Mouse (Mus musculus): ENCODE measurements around the gene Gamt. TPM values are rescaled to one million over a fixed set of nuclear protein-coding genes. Genes with fewer than 3 reads are reported as not detected.

Gene Gamt
- polyA plus RNA-seq, 1 experiment from 2014 or later = 19.0 TPM

DNA sequence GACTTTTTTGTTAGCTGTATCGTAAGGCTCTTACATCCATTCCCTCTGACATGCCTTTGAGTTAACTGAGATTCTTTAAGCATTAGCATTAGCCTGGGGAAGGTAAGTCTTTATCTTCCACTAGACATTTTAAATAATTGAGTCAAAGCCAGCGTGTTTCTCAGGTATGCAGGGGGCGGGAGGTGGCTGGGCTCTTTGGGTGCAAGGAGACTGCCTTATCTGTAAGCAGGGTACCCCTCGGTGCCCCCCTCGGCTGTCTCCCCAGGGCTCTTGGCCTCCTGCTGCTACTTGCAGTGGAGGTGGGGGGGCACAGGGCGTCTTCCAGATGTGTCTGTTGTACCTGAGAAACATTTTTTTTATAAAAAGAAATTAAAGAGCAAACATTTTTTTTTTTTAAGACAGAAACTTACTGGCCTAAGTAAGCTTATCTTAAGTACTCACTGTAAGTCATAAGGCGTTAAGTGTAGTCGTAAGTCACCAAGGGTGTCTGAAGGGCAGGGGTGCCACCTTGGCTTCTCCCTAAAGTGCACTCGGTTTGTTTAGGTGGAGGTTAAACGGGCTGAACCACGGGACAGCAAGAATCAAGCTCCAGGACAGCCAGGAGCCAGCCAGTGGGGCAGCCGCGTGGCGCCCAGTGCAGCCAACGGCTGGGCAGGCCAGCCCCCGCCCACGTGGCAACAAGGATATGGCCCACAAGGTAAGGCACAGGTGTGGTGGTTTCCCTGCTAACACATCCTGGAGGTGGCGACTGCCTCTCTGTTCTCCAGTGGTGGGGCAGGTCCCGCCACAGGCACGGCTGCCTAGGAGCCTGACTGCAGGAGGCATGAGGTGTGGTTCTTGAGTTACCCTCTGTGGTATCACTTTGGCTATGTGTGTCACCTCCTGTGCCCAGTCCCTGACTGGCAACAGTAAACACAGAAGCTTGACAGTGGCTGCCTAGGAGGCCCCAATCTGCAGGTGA, 21.9 kb upstream of the Gamt start:
- no peaks in the 10 kb centered on the region for H3K27me3 ChIP-seq
- 90% methylated on average over 20 of the region's 20 CpGs for WGBS
- H3K4me2 ChIP-seq = no peak overlapping the region
- H3K9me3 ChIP-seq = no peaks in the 10 kb centered on the region
- H3K36me3 ChIP-seq (replicated peaks) = peaks cover 98% of the 10 kb centered on the region
- peaks cover 4% of the 10 kb centered on the region; the same call in 1 of the 2 replicates for H3K4me1 ChIP-seq
- ATAC-seq (ENCODE audit: low FRiP score) = no peak
- peak overlapping the region; percentile 36; the same call in 1 of the 2 replicates for H3K9ac ChIP-seq
- no peak overlapping the region for H3K4me3 ChIP-seq (replicated peaks)
- H3K27ac ChIP-seq = no peak overlapping the region

DNA sequence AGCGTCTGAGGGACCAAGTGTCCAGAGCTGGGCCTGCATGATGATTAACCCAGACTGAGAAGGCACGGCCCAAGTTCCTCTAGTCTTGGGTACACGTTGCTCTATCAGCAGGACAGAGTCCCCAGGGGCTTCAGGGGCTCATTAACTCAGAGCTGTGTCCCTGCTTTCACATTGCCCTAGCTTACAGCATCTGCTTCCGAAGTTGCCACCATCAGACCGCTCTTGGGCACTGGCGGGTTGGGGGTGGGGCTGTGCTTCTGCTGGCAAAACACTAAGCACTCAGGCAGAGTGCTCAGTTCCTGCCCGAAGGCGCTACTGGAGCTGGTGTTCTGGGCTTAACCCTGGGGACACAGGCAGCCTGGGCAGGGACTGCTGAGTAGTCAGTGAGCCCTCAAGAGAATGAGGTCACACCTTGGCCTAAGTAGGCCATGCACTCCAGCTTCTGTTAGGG, 21.1 kb upstream of the Gamt start:
- 86% methylated on average over 8 of the region's 8 CpGs for WGBS
- no peak overlapping the region for H3K27ac ChIP-seq
- H3K27me3 ChIP-seq = no peaks in the 10 kb centered on the region
- no peak overlapping the region for H3K4me2 ChIP-seq
- H3K4me3 ChIP-seq (replicated peaks) = no peak overlapping the region
- peaks cover 4% of the 10 kb centered on the region; the same call in 1 of the 2 replicates for H3K4me1 ChIP-seq
- no peak for ATAC-seq (ENCODE audit: low FRiP score)
- peaks cover 98% of the 10 kb centered on the region for H3K36me3 ChIP-seq (replicated peaks)
- H3K9me3 ChIP-seq = no peaks in the 10 kb centered on the region
- peak overlapping the region; percentile 36; the same call in 1 of the 2 replicates for H3K9ac ChIP-seq

- no peak overlapping the region for H3K27ac ChIP-seq
- no peak overlapping the region for H3K4me2 ChIP-seq
- H3K36me3 ChIP-seq (replicated peaks) = peaks cover 98% of the 10 kb centered on the region
- no peak for ATAC-seq (ENCODE audit: low FRiP score)
- no peak overlapping the region for H3K4me3 ChIP-seq (replicated peaks)
- H3K9ac ChIP-seq = no peak overlapping the region
- H3K27me3 ChIP-seq = no peaks in the 10 kb centered on the region
- H3K4me1 ChIP-seq = peaks cover 4% of the 10 kb centered on the region; the same call in 1 of the 2 replicates
- WGBS = 89% methylated on average over 7 of the region's 7 CpGs
- no peaks in the 10 kb centered on the region for H3K9me3 ChIP-seq
Measured at GRCm38 (mm10) chr10:80281304-80281703, 20.5 kb upstream of the Gamt start.

DNA sequence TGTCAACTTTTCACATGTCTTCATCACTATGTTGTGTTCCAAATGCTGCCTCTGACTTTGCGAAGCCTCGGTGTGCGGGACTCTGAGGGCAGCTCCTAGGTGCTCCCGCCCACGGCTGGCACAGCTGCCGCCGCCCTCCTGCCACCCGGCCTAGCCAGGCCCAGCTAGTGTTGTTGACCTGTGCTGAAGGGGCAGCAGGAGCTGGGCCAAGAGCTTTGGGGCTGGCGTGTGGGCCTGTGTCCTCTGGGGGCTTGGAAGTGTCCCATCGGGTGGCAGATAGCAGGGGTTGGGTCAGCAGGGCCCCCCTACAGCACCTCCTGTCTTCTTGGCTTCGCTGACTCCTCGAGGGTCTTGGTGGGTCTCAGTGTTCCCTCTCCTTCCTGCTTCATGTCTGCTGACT, 18.5 kb upstream of the Gamt start:
- no peak for ATAC-seq (ENCODE audit: low FRiP score)
- Histone ChIP-seq H3K4me3 (replicated peaks) (no peak overlapping the region), H3K27ac (no peak overlapping the region), H3K9me3 (no peaks in the 10 kb centered on the region), H3K4me1 (peaks cover 4% of the 10 kb centered on the region; the same call in 1 of the 2 replicates), H3K9ac (no peak overlapping the region), H3K27me3 (no peaks in the 10 kb centered on the region), H3K4me2 (no peak overlapping the region), H3K36me3 (replicated peaks) (peaks cover 97% of the 10 kb centered on the region)
- 97% methylated on average over 12 of the region's 12 CpGs for WGBS

- Histone ChIP-seq H3K9ac (no peak overlapping the region), H3K4me3 (replicated peaks) (no peak overlapping the region), H3K4me2 (no peak overlapping the region), H3K9me3 (no peaks in the 10 kb centered on the region), H3K4me1 (peaks cover 4% of the 10 kb centered on the region; the same call in 1 of the 2 replicates), H3K36me3 (replicated peaks) (peaks cover 96% of the 10 kb centered on the region), H3K27ac (no peak overlapping the region), H3K27me3 (no peaks in the 10 kb centered on the region)
- ATAC-seq (ENCODE audit: low FRiP score) = no peak
- 96% methylated on average over 9 of the region's 9 CpGs for WGBS
Measured at GRCm38 (mm10) chr10:80278390-80278789, 17.6 kb upstream of the Gamt start.

DNA sequence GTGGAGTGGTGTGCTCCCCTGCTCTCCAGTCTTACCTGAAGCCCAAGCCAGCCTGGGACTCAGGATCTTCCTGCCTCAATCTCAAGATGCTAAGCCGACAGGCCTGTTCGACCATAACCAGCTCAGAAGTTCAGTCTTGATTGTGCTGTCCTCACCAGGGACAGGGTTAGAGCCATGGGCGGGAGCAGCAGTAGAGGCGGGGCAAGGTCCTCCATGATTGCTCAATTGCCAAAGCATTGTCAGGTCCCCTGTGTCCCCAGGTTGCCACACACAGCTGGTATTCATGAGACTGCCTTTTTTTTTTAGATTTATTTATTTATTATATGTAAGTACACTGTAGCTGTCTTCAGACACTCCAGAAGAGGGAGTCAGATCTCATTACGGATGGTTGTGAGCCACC, 15.4 kb upstream of the Gamt start:
- Histone ChIP-seq H3K4me2 (no peak overlapping the region), H3K4me1 (no peaks in the 10 kb centered on the region; the same call in 1 of the 2 replicates), H3K9ac (no peak overlapping the region), H3K4me3 (replicated peaks) (no peak overlapping the region), H3K27ac (no peak overlapping the region), H3K36me3 (replicated peaks) (peaks cover 80% of the 10 kb centered on the region), H3K27me3 (no peaks in the 10 kb centered on the region), H3K9me3 (no peaks in the 10 kb centered on the region)
- no peak for ATAC-seq (ENCODE audit: low FRiP score)
- 88% methylated on average over 5 of the region's 5 CpGs for WGBS

DNA sequence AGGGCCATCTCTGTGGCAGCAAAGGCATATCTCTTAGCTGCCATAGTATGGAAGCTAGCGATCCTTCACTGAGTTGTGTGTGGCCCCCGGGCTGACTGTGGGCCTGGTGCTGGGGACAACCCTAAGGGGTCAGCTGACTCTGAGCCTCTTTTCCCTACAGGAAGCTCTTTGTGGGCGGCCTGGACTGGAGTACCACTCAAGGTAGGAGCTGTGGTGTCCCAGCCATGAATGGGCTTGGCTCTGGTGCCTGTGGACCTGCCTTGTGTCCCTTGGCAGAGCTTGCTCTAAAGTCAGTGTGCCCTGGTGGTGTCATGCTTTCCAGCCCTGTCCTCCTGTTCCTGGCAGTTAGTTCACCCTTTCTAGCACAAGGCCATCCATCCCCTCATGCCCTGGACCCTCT, 13.0 kb upstream of the Gamt start:
- WGBS = 94% methylated on average over 3 of the region's 3 CpGs

DNA sequence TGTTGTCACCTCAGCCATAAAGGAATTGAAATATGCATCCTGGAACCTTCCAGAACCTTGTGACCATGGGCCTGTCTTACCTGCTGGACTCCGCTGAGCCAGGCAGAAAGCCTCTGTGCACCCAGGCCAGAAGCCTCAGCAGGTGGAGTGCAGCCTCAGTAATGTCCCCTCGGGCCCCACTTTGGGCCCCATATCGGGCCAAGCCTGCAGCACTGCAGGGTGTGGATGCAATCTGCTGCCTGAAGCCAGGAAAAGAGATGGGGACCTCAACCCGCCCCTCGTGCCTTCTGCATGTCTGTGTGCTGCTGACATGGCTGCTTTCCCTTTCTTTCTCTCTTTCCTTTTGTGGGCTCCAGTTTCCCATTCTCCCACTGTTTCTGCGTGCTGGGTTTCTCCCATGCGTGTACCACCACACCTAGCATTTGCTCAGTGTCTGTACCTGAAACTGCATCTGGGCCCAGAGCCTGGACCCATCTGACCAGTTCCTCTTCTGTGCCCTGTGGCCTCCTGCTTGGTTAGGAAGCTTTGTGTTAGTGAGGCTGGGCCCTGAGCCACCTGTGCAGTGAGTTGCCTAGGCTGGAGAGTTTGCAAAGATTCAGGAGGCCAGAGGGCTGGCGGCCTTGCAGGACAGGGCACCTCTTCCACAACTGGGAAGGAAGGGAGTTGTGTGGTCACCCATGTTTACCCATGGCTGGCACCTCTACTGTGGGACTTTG, 11.2 kb upstream of the Gamt start:
- ATAC-seq (ENCODE audit: low FRiP score) = no peak
- no peak overlapping the region for H3K9ac ChIP-seq
- no peaks in the 10 kb centered on the region for H3K9me3 ChIP-seq
- 90% methylated on average over 8 of the region's 8 CpGs for WGBS
- H3K4me1 ChIP-seq = peaks cover 31% of the 10 kb centered on the region
- no peak overlapping the region for H3K27ac ChIP-seq
- H3K4me3 ChIP-seq (replicated peaks) = no peak overlapping the region
- H3K4me2 ChIP-seq = no peak overlapping the region
- peaks cover 61% of the 10 kb centered on the region for H3K36me3 ChIP-seq (replicated peaks)
- H3K27me3 ChIP-seq = no peaks in the 10 kb centered on the region

More for the DNA sequence above, 13.0 kb upstream of the Gamt start:
- Histone ChIP-seq H3K4me2 (no peak overlapping the region), H3K27ac (no peak overlapping the region), H3K9me3 (no peaks in the 10 kb centered on the region), H3K9ac (no peak overlapping the region), H3K4me1 (peaks cover 12% of the 10 kb centered on the region), H3K4me3 (replicated peaks) (no peak overlapping the region), H3K36me3 (replicated peaks) (peaks cover 71% of the 10 kb centered on the region), H3K27me3 (no peaks in the 10 kb centered on the region)
- no peak for ATAC-seq (ENCODE audit: low FRiP score)

- 82% methylated on average over 5 of the region's 5 CpGs for whole genome bisulfite sequencing
- no peak overlapping the region for H3K4me3 ChIP-seq (replicated peaks)
- no peaks in the 10 kb centered on the region for H3K9me3 ChIP-seq
- H3K9ac ChIP-seq = peak overlapping the region; percentile 22; the same call in 1 of the 2 replicates
- H3K4me2 ChIP-seq = no peak overlapping the region
- H3K27me3 ChIP-seq = no peaks in the 10 kb centered on the region
- H3K27ac ChIP-seq = no peak overlapping the region
- no peak for ATAC-seq (ENCODE audit: low FRiP score)
- H3K36me3 ChIP-seq (replicated peaks) = peaks cover 54% of the 10 kb centered on the region
- peaks cover 38% of the 10 kb centered on the region for H3K4me1 ChIP-seq
Measured at GRCm38 (mm10) chr10:80271186-80271843, 10.5 kb upstream of the Gamt start.

DNA sequence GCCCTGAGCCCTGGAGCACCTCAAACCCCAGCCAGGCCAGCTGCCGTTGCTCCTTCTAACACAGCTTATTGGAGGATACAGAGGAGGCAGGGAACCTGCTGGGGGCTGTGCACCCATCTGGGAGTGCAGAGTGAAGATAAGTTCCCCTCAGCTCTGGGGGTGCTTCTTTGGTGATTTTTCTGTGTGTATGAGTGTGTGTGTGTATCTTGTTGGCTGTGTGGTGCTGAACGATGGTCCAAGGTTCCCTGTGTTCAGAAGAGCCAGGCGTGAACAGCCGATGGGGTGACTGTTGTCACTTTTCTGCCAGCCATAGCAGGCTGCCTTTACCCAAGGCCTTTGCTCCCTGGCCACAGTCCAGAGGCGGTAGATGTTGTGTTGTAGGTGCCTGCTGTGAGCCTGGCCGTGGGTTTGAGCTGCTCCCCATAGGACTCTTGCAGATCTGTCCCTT, 9.9 kb upstream of the Gamt start:
- H3K4me1 ChIP-seq = peaks cover 43% of the 10 kb centered on the region
- no peak for ATAC-seq (ENCODE audit: low FRiP score)
- H3K4me2 ChIP-seq = no peak overlapping the region
- H3K27me3 ChIP-seq = no peaks in the 10 kb centered on the region
- no peaks in the 10 kb centered on the region for H3K9me3 ChIP-seq
- peak overlapping the region; percentile 22; the same call in 1 of the 2 replicates for H3K9ac ChIP-seq
- no peak overlapping the region for H3K4me3 ChIP-seq (replicated peaks)
- peaks cover 48% of the 10 kb centered on the region for H3K36me3 ChIP-seq (replicated peaks)
- whole genome bisulfite sequencing = 84% methylated on average over 6 of the region's 6 CpGs
- H3K27ac ChIP-seq = 0 out of 2 replicates have a peak overlapping the region, but pooled peaks have one; percentile 0

GRCm38 (mm10) chr10:80270099-80270498, 9.3 kb upstream of the Gamt start:
- H3K4me2 ChIP-seq = no peak overlapping the region
- H3K4me3 ChIP-seq (replicated peaks) = no peak overlapping the region
- ATAC-seq (ENCODE audit: low FRiP score) = no peak
- H3K9me3 ChIP-seq = no peaks in the 10 kb centered on the region
- no peaks in the 10 kb centered on the region for H3K27me3 ChIP-seq
- H3K27ac ChIP-seq = no peak overlapping the region
- 97% methylated on average over 2 of the region's 2 CpGs for WGBS
- H3K9ac ChIP-seq = no peak overlapping the region
- peaks cover 46% of the 10 kb centered on the region for H3K4me1 ChIP-seq
- H3K36me3 ChIP-seq (replicated peaks) = peaks cover 43% of the 10 kb centered on the region

- Histone ChIP-seq H3K27me3 (no peaks in the 10 kb centered on the region), H3K4me3 (replicated peaks) (peak overlapping the region; percentile 80), H3K36me3 (replicated peaks) (peaks cover 17% of the 10 kb centered on the region), H3K9me3 (no peaks in the 10 kb centered on the region), H3K9ac (peak overlapping the region; percentile 95), H3K27ac (peak overlapping the region; percentile 54), H3K4me2 (peak overlapping the region; percentile 77), H3K4me1 (peaks cover 57% of the 10 kb centered on the region)
- 2% methylated on average over 18 of the region's 18 CpGs for WGBS
- no peak; the same call in 1 of the 2 replicates for ATAC-seq (ENCODE audit: low FRiP score)
Measured at GRCm38 (mm10) chr10:80265149-80265486, 4.3 kb upstream of the Gamt start.
